Comparison of ENCODE assay signal across 29 mouse cellular contexts in genomic region chr19:55712678-55713077, GRCm38 (mm10). TPM values are rescaled to one million over a fixed set of nuclear protein-coding genes. Genes with fewer than 3 reads are reported as not detected.
A peak's percentile ranks its signal among the peaks of the same experiment; 100 is the strongest.
DNase-seq lines count a peak whose midpoint lies in the region; ATAC-seq and TF ChIP-seq lines count a peak whose summit lies in the region.
"Had no signal": no experiment of that assay in that cellular context is flagged by ENCODE, and none has a peak within 500 bp of the region (broad histone marks: within the 10 kb centered on the region; RNA-seq: fewer than 3 reads in every experiment).

No protein-coding gene starts in this region.

- peak; percentile 37 for DNase-seq in ovary, adult 18-20 months (ENCODE audit: low spot score)
- DNase-seq in ovary, postnatal 14 days (ENCODE audit: low spot score), result no peak
- DNase-seq in ES-E14 (ENCODE audit: low read depth, low spot score) (peak; percentile 71), ZHBTc4 (ENCODE audit: low read depth, low spot score) (peak; percentile 91)
- DNase-seq in stomach, postnatal 0 days (ENCODE audit: low spot score), result no peak
- no peak for DNase-seq in kidney, postnatal 36 days
- DNase-seq in gastrocnemius, adult 2 months, result no peak
- DNase-seq: cerebellum, adult 2 months; cerebellum, postnatal 25 days; gastrocnemius, postnatal 14 days; heart, postnatal 14 days; kidney, adult 8-10 months; kidney, postnatal 10 days; layer of hippocampus, adult 9-11 months; right cerebral cortex, postnatal 14 days; thymus, postnatal 14 days had no signal

- 81% methylated on average over 2 of the region's 2 CpGs for WGBS in stomach, postnatal 0 days

- H3K27ac ChIP-seq in ES-E14 (ENCODE audit: insufficient read depth, low read depth, low read length, poor library complexity, severe bottlenecking), result peak overlapping the region; percentile 76
- H3K27ac ChIP-seq in stomach, postnatal 0 days (replicated peaks), result no peak overlapping the region
- no peak overlapping the region for H3K27ac ChIP-seq in gastrocnemius, adult 2 months
- H3K27ac ChIP-seq: embryonic facial prominence, embryonic 10.5 days; embryonic facial prominence, embryonic 15.5 days; forebrain, embryonic 13.5 days; hindbrain, embryonic 10.5 days; hindbrain, postnatal 0 days; intestine, embryonic 15.5 days; limb, embryonic 13.5 days; lung, embryonic 15.5 days; midbrain, embryonic 10.5 days; midbrain, embryonic 15.5 days; neural tube, embryonic 12.5 days; stomach, embryonic 15.5 days had no signal

- H3K4me1 ChIP-seq in ES-E14 (ENCODE audit: control insufficient read depth in 2 of 2, insufficient read depth in 2 of 2, low read length in 2 of 2, poor library complexity in 1 of 2), result peaks cover 17 to 30% of the 10 kb centered on the region in 2 experiments
- no peaks in the 10 kb centered on the region for H3K4me1 ChIP-seq in stomach, postnatal 0 days (replicated peaks; ENCODE audit: control insufficient read depth, insufficient read depth)
- H3K4me1 ChIP-seq: embryonic facial prominence, embryonic 15.5 days; forebrain, embryonic 13.5 days; lung, embryonic 15.5 days; midbrain, embryonic 10.5 days; midbrain, embryonic 15.5 days; neural tube, embryonic 12.5 days; stomach, embryonic 15.5 days had no signal

- H3K9ac ChIP-seq in ES-E14 (ENCODE audit: insufficient read depth, low read depth, low read length, poor library complexity, severe bottlenecking), result no peak overlapping the region
- no peak overlapping the region for H3K9ac ChIP-seq in stomach, postnatal 0 days (ENCODE audit: low read length)
- H3K9ac ChIP-seq: embryonic facial prominence, embryonic 15.5 days; forebrain, embryonic 13.5 days; intestine, embryonic 15.5 days; limb, embryonic 13.5 days; lung, embryonic 15.5 days; midbrain, embryonic 15.5 days; neural tube, embryonic 12.5 days; stomach, embryonic 15.5 days had no signal

- no peak for TF ChIP-seq CTCF in stomach, postnatal 0 days (IDR thresholded peaks at IDR 0.05; ENCODE audit: low read depth)
- TF ChIP-seq CTCF in gastrocnemius, adult 2 months (IDR thresholded peaks at IDR 0.05), result no peak

- no peaks in the 10 kb centered on the region for H3K36me3 ChIP-seq in ES-E14 (ENCODE audit: control insufficient read depth, insufficient read depth, low read length, poor library complexity, severe bottlenecking)
- H3K36me3 ChIP-seq in stomach, postnatal 0 days (ENCODE audit: control insufficient read depth, insufficient read depth, low read length), result no peaks in the 10 kb centered on the region
- H3K36me3 ChIP-seq: embryonic facial prominence, embryonic 10.5 days; embryonic facial prominence, embryonic 15.5 days; hindbrain, embryonic 10.5 days; intestine, embryonic 15.5 days; limb, embryonic 13.5 days; lung, embryonic 15.5 days; midbrain, embryonic 10.5 days; midbrain, embryonic 15.5 days; neural tube, embryonic 12.5 days; stomach, embryonic 15.5 days had no signal

- H3K9me3 ChIP-seq in ES-E14 (ENCODE audit: control insufficient read depth, insufficient read depth, low read depth, low read length), result no peaks in the 10 kb centered on the region
- no peaks in the 10 kb centered on the region for H3K9me3 ChIP-seq in stomach, postnatal 0 days (ENCODE audit: control insufficient read depth, low read length)
- H3K9me3 ChIP-seq: embryonic facial prominence, embryonic 10.5 days; embryonic facial prominence, embryonic 15.5 days; forebrain, embryonic 13.5 days; hindbrain, embryonic 10.5 days; intestine, embryonic 15.5 days; limb, embryonic 13.5 days; lung, embryonic 15.5 days; midbrain, embryonic 10.5 days; midbrain, embryonic 15.5 days; neural tube, embryonic 12.5 days; stomach, embryonic 15.5 days had no signal

- intact Hi-C loops in gastrocnemius, adult 2 months (cut with DNase I), result no loop called here

- no peak overlapping the region for H3K4me3 ChIP-seq in ES-E14 (ENCODE audit: insufficient read depth in 1 of 2, low read depth in 1 of 2, low read length in 2 of 2, poor library complexity in 1 of 2, severe bottlenecking in 1 of 2)
- no peak overlapping the region for H3K4me3 ChIP-seq in stomach, postnatal 0 days (ENCODE audit: low read depth, low read length)
- no peak overlapping the region for H3K4me3 ChIP-seq in gastrocnemius, adult 2 months
- H3K4me3 ChIP-seq: embryonic facial prominence, embryonic 10.5 days; embryonic facial prominence, embryonic 15.5 days; forebrain, embryonic 13.5 days; hindbrain, embryonic 10.5 days; intestine, embryonic 15.5 days; limb, embryonic 13.5 days; lung, embryonic 15.5 days; midbrain, embryonic 10.5 days; midbrain, embryonic 15.5 days; neural tube, embryonic 12.5 days; stomach, embryonic 15.5 days had no signal

- no peak overlapping the region for H3K4me2 ChIP-seq in stomach, postnatal 0 days (replicated peaks; ENCODE audit: low read depth)
- H3K4me2 ChIP-seq: embryonic facial prominence, embryonic 15.5 days; forebrain, embryonic 13.5 days; intestine, embryonic 15.5 days; limb, embryonic 13.5 days; liver, embryonic 11.5 days; lung, embryonic 15.5 days; midbrain, embryonic 15.5 days; neural tube, embryonic 12.5 days; stomach, embryonic 15.5 days had no signal

- no peak for ATAC-seq in stomach, postnatal 0 days (ENCODE audit: low FRiP score, low TSS enrichment)
- ATAC-seq: forebrain, embryonic 13.5 days; hindbrain, postnatal 0 days; intestine, embryonic 15.5 days; midbrain, embryonic 15.5 days had no signal

- no peaks in the 10 kb centered on the region for H3K27me3 ChIP-seq in stomach, postnatal 0 days (ENCODE audit: control insufficient read depth, insufficient read depth, low read length)
- H3K27me3 ChIP-seq: embryonic facial prominence, embryonic 15.5 days; forebrain, embryonic 13.5 days; intestine, embryonic 15.5 days; limb, embryonic 13.5 days; lung, embryonic 15.5 days; neural tube, embryonic 12.5 days; stomach, embryonic 15.5 days had no signal

- in situ Hi-C loops in ES-E14 (cut with MboI; ENCODE audit: low sequenced_read_pairs in 2 of 2, unreplicated experiment in 2 of 2), result no loop called here

- no peak for TF ChIP-seq EP300 in stomach, postnatal 0 days (optimal IDR thresholded peaks at IDR 0.05)

TF ChIP-seq in ES-E14, 5 proteins besides CTCF, POLR2A, EP300 and RAD21:
- TF ChIP-seq ZNF384 (IDR thresholded peaks at IDR 0.05; ENCODE audit: low read depth, low read length), result no peak
- peak; percentile 68; the same call in 1 of the 2 replicates for TF ChIP-seq MAFK (IDR thresholded peaks at IDR 0.05; ENCODE audit: insufficient read depth, low read depth, low read length)

RNA-seq across cellular contexts. Expression of gene Tcf7l2, which starts 28.9 kb away (rescaled TPM):
- total RNA-seq in ES-E14 (2012; rRNA removed), result 3.0 TPM in 2 replicates
- 40.6 and 41.7 TPM in 2 replicates for polyA plus RNA-seq in stomach, postnatal 0 days (2015; fragmentation: Nextera tagmentation; extraction: Ambion mirVana)
- total RNA-seq in gastrocnemius, adult 2 months (2021), result 10 to 100 TPM; 10.3 to 11.0 TPM

Comparison
In these comparisons a context has a peak if more than half of its experiments do, and no peak if none do; other contexts are left out.
1. DNase-seq: peak in ovary, adult 18-20 months (single experiment), ES-E14 (single experiment) and ZHBTc4 (single experiment); none in ovary, postnatal 14 days (single experiment), stomach, postnatal 0 days (single experiment), kidney, postnatal 36 days (0 of 2) and gastrocnemius, adult 2 months (single experiment).